ENCODE assay signal across 20 mouse cellular contexts in the genomic region with DNA sequence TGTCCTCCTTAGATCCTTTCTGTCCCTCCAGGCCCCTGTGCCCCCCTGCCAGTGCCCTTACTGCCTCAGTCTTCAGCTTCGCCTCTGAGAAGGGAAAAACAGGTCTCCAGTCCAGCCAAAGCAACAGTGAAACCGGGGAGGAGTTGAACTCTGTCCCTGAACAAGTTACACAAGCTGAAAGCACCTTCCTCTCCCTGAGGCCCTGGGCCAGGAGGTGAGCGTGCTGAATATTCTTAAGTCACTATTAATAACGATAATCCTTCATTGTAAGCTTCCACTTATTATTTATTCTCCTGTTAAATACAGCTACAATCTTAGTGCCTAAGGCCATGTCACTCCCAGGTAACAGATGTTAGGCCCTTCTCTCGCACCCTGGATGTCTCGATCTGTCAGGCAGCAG. TPM values are rescaled to one million over a fixed set of nuclear protein-coding genes. Genes with fewer than 3 reads are reported as not detected.
DNase-seq lines count a peak whose midpoint lies in the region; ATAC-seq and TF ChIP-seq lines count a peak whose summit lies in the region.
"Had no signal": no experiment of that assay in that cellular context is flagged by ENCODE, and none has a peak within 500 bp of the region (broad histone marks: within the 10 kb centered on the region; RNA-seq: fewer than 3 reads in every experiment).

No protein-coding gene starts in this region.

- WGBS in heart, adult 2 months = 63% methylated on average over 6 of the region's 6 CpGs
- WGBS in embryonic facial prominence, embryonic 13.5 days = 53% methylated on average over 6 of the region's 6 CpGs

- no peaks in the 10 kb centered on the region for H3K36me3 ChIP-seq in heart, adult 2 months (ENCODE audit: control insufficient read depth, insufficient read depth, low read length)
- no peaks in the 10 kb centered on the region for H3K36me3 ChIP-seq in embryonic facial prominence, embryonic 13.5 days
- H3K36me3 ChIP-seq: embryonic facial prominence, embryonic 12.5 days; heart, embryonic 15.5 days; hindbrain, embryonic 15.5 days; liver, embryonic 13.5 days; midbrain, embryonic 13.5 days; neural tube, embryonic 13.5 days had no signal

- intact Hi-C loops in heart, adult 2 months (cut with DNase I) = loop anchor here (2.0 to 10.0 kb wide), 2 partner anchors 29 to 145 kb away; a partner anchor contains a TSS
- intact Hi-C loops in left cerebral cortex, postnatal 4 days (cut with DNase I) = no loop called here

- H3K4me2 ChIP-seq in embryonic facial prominence, embryonic 13.5 days = no peak overlapping the region
- H3K4me2 ChIP-seq: embryonic facial prominence, embryonic 12.5 days; heart, embryonic 15.5 days; hindbrain, embryonic 15.5 days; liver, embryonic 13.5 days; midbrain, embryonic 13.5 days; neural tube, embryonic 13.5 days had no signal

- DNase-seq in heart, adult 2 months = no peak
- DNase-seq in heart, adult 9 months (ENCODE audit: low spot score in 2 of 2) = no peak
- peak; percentile 30 to 43 for DNase-seq in kidney, postnatal 36 days
- no peak for DNase-seq in kidney, adult 8-10 months
- peak; percentile 35 for DNase-seq in adipocyte (ENCODE audit: low spot score)
- no peak for DNase-seq in left cerebral cortex, postnatal 4 days
- DNase-seq: adrenal gland, adult 8-10 months; cerebellum, adult 11-12 months; liver, embryonic 13.5 days had no signal

- H3K27ac ChIP-seq in heart, adult 2 months = peak overlapping the region; percentile 58
- H3K27ac ChIP-seq in embryonic facial prominence, embryonic 13.5 days = no peak overlapping the region
- H3K27ac ChIP-seq: embryonic facial prominence, embryonic 12.5 days; heart, embryonic 15.5 days; hindbrain, embryonic 15.5 days; kidney, postnatal 0 days; liver, embryonic 13.5 days; macrophage; midbrain, embryonic 13.5 days; neural tube, embryonic 13.5 days had no signal

- H3K27me3 ChIP-seq in heart, adult 2 months (ENCODE audit: control insufficient read depth, insufficient read depth, low read length) = no peaks in the 10 kb centered on the region
- no peaks in the 10 kb centered on the region for H3K27me3 ChIP-seq in embryonic facial prominence, embryonic 13.5 days
- H3K27me3 ChIP-seq: embryonic facial prominence, embryonic 12.5 days; hindbrain, embryonic 15.5 days; liver, embryonic 13.5 days; midbrain, embryonic 13.5 days; neural tube, embryonic 13.5 days had no signal

- TF ChIP-seq EP300 in heart, adult 2 months (IDR thresholded peaks at IDR 0.05; ENCODE audit: insufficient read depth, low read depth, low read length) = no peak

- TF ChIP-seq POLR2A in heart, adult 2 months (IDR thresholded peaks at IDR 0.05; ENCODE audit: insufficient read depth, low read depth, low read length) = no peak

- H3K79me2 ChIP-seq in heart, adult 2 months (replicated peaks; ENCODE audit: control insufficient read depth, insufficient read depth, low read length) = no peaks in the 10 kb centered on the region

- H3K4me1 ChIP-seq in heart, adult 2 months (ENCODE audit: control insufficient read depth, insufficient read depth, low read length) = peaks cover 15% of the 10 kb centered on the region
- H3K4me1 ChIP-seq in embryonic facial prominence, embryonic 13.5 days = 0 out of 2 replicates have a peak, but pooled peaks cover 5% of the 10 kb centered on the region
- H3K4me1 ChIP-seq: embryonic facial prominence, embryonic 12.5 days; hindbrain, embryonic 15.5 days; midbrain, embryonic 13.5 days; neural tube, embryonic 13.5 days had no signal

- no peak for TF ChIP-seq CTCF in heart, adult 2 months (IDR thresholded peaks at IDR 0.05)

- no peak overlapping the region for H3K9ac ChIP-seq in heart, adult 2 months (ENCODE audit: low read depth, low read length)
- peak overlapping the region; percentile 11; the same call in 1 of the 2 replicates for H3K9ac ChIP-seq in embryonic facial prominence, embryonic 13.5 days
- H3K9ac ChIP-seq: embryonic facial prominence, embryonic 12.5 days; heart, embryonic 15.5 days; hindbrain, embryonic 15.5 days; liver, embryonic 13.5 days; midbrain, embryonic 13.5 days; neural tube, embryonic 13.5 days had no signal

- no peaks in the 10 kb centered on the region for H3K9me3 ChIP-seq in embryonic facial prominence, embryonic 13.5 days
- H3K9me3 ChIP-seq: embryonic facial prominence, embryonic 12.5 days; heart, embryonic 15.5 days; hindbrain, embryonic 15.5 days; liver, embryonic 13.5 days; midbrain, embryonic 13.5 days; neural tube, embryonic 13.5 days had no signal

- H3K4me3 ChIP-seq in heart, adult 2 months = no peak overlapping the region
- H3K4me3 ChIP-seq in embryonic facial prominence, embryonic 13.5 days = no peak overlapping the region
- H3K4me3 ChIP-seq: embryonic facial prominence, embryonic 12.5 days; heart, embryonic 15.5 days; hindbrain, embryonic 15.5 days; liver, embryonic 13.5 days; midbrain, embryonic 13.5 days; neural tube, embryonic 13.5 days had no signal

- no peak for ATAC-seq in embryonic facial prominence, embryonic 13.5 days (ENCODE audit: insufficient number of reproducible peaks, insufficient read depth, low FRiP score, low TSS enrichment, low read depth)
- ATAC-seq: forebrain, embryonic 16.5 days; midbrain, embryonic 13.5 days had no signal

RNA-seq across cellular contexts. Expression of a gene that starts 28.9 kb away (rescaled TPM):
- 10 to 100 TPM; 15.0 to 17.3 TPM for total RNA-seq in heart, adult 2 months (2021)
- polyA plus RNA-seq in heart, adult 2 months (2012; rRNA removed) = 11.7 and 12.7 TPM in 2 replicates
- polyA plus RNA-seq in embryonic facial prominence, embryonic 13.5 days (2015; fragmentation: Nextera tagmentation; extraction: Ambion mirVana) = 4.8 and 7.3 TPM in 2 replicates
- total RNA-seq in left cerebral cortex, postnatal 4 days (2021) = 10 to 100 TPM; 24.7 to 26.7 TPM

RNA-seq across cellular contexts. Expression of a gene that starts 43.1 kb away (rescaled TPM):
- total RNA-seq in heart, adult 2 months (2021) = not detected
- 0.44 and 0.62 TPM in 2 replicates for polyA plus RNA-seq in heart, adult 2 months (2012; rRNA removed)
- 0.92 and 1.0 TPM in 2 replicates for polyA plus RNA-seq in embryonic facial prominence, embryonic 13.5 days (2015; fragmentation: Nextera tagmentation; extraction: Ambion mirVana)
- total RNA-seq in left cerebral cortex, postnatal 4 days (2021) = 10 to 100 TPM; 83.6 to 91.1 TPM
- total RNA-seq: common myeloid progenitor, adult 5-6 weeks; granulocyte monocyte progenitor cell, adult 5-6 weeks had no signal
- polyA plus RNA-seq: macrophage had no signal

Comparison
In these comparisons a context has a peak if more than half of its experiments do, and no peak if none do; other contexts are left out.
1. DNase-seq: peak in kidney, postnatal 36 days (2 of 2) and adipocyte (single experiment); none in heart, adult 2 months (0 of 2), heart, adult 9 months (0 of 2), kidney, adult 8-10 months (0 of 2) and left cerebral cortex, postnatal 4 days (single experiment).
2. RNA of a gene that starts 43.1 kb away (total RNA-seq): 83.6 to 91.1 TPM in left cerebral cortex, postnatal 4 days; not detected in heart, adult 2 months; every median in the first group is over 10 times any median in the second.